Mouse (Mus musculus): ENCODE results near the gene Mrpl14.

Gene Mrpl14

GRCm38 (mm10) chr17:45686716-45687115, 594 bp downstream of the Mrpl14 start, which contains the start of gene Tmem63b:
TSS of gene Tmem63b (minus strand) at chr17:45686905.
- DNase-seq (ENCODE audit: low spot score in 2 of 2): no peak

DNA sequence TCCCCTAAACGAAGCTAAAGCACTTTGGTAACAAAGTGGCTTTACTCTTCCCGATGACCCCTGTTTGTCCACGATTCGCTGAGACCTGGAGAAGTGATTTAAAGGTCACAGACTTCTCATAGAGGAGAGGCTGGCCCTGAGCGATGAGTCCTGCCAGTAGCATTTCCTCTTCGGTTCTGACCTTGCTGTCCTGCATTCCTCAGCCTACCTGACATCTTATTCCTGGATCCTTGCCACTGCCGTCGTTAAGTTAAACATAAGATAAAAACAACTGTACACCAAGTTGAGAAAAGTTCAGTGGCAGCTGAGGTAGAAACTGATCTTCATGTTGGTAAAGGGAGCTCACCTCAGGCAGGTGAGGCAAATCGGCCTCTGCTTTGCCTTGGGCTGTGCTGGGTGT, 3.0 kb downstream of the Mrpl14 start:
- DNase-seq (ENCODE audit: low spot score in 2 of 2): no peak

DNA sequence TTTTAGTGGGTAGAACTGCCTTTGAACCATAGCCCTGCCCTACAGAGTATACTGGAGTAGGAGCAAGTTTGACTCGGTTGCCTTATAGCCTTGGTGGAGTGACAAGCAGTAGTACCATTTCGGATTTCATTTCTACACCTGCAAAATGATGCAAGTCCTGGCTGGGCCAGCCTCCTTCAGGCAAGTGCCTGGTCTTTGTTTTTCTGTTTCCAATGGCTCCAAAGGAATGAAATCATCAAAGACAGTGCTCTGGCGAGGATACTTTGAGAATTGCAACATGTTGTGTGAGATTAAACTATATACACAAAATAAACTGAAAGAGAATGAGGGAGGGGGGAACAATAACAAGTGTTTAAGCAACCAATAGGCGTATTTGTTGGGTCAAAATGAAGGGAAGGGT, 3.9 kb downstream of the Mrpl14 start:
- no peak for DNase-seq (ENCODE audit: low spot score in 2 of 2)

GRCm38 (mm10) chr17:45692159-45692558, 6.0 kb downstream of the Mrpl14 start:
- no peak for DNase-seq (ENCODE audit: low spot score in 2 of 2)

GRCm38 (mm10) chr17:45693812-45694565, 7.9 kb downstream of the Mrpl14 start:
- no peak for DNase-seq (ENCODE audit: low spot score in 2 of 2)

DNA sequence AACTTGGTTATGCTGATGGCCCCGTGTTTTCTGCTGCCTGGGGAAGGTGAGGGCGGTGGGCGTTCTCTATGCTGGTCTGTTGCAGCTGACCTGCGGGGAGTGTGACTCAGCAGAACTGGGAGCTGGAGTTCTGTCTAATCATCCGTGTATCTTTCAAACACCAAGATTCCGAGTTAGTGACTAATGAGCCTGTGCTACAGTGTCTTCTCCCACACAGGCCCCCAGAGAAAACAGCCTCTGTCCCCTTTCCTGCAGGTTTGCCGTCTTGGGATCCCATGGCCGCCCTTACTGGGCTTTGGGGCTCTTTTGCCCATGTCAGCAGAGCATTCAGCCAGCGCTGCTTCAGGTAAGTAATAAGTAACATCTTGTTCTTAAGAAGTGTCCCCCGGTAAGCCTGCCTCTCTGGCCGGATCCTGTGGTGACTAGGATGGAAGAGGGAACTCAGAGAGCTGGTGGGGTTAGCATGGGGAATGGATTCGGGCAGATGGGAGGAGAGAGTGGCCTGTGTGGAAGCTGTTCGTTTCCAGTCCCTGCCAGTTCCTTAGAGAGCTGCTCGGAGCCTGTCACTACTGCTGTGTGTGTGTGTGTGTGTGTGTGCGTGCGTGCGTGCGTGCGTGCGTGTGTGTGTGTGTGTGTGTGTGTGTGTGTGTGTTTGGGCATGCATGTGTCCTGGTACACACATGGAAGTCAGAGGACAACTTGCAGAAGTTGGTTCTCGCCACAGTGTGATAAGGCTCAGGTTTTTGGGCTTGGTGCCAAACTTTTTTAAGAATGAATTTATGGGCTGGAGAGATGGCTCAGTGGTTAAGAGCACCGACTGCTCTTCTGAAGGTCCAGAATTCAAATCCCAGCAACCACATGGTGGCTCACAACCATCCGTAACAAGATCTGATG, 9.4 kb downstream of the Mrpl14 start:
- no peak for DNase-seq (ENCODE audit: low spot score in 2 of 2)

GRCm38 (mm10) chr17:45696981-45697380, 10.9 kb downstream of the Mrpl14 start:
- no peak for DNase-seq (ENCODE audit: low spot score in 2 of 2)

GRCm38 (mm10) chr17:45698368-45698767, 12.2 kb downstream of the Mrpl14 start:
- DNase-seq (ENCODE audit: low spot score in 2 of 2): no peak

DNA sequence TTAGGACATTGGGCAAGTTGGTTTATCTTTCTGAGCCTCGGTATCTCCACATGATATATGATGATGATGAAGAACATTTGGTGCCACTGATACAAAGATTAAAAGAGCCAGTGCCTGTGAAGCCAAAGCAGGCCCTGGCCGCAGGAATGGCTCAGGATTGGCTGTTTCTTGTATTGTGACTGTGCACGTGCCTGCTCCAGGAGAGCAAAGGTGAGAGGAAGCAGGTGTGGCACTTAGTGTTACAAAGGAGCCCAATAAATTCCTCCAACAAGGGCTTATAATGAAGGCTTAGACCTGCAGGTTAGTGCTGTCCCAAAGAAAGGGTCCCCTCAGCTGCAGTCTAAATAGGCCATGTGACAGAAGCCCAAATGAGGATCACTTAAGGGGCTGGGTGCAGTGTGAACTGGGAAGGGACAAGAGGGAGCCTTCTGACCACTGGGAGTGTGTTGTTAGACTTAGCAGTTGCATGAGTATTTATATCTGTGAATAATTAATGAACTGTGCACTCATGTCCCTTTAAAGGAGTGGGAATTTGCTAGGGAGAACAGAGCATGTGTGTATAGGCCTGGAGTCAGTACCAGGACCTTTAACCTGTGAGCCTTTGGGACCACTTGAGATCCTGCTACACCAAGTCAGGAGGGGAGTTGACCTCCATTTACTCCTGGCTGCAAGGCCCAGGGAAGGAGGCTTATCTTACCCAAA, 13.1 kb downstream of the Mrpl14 start:
- DNase-seq (ENCODE audit: low spot score in 2 of 2): no peak

GRCm38 (mm10) chr17:45700496-45701235, 14.5 kb downstream of the Mrpl14 start:
- no peak for DNase-seq (ENCODE audit: low spot score in 2 of 2)

- no peak for DNase-seq (ENCODE audit: low spot score in 2 of 2)
Measured at GRCm38 (mm10) chr17:45701236-45701591, 15.1 kb downstream of the Mrpl14 start.

- DNase-seq (ENCODE audit: low spot score in 2 of 2): no peak
Measured at GRCm38 (mm10) chr17:45702254-45702653, 16.1 kb downstream of the Mrpl14 start.

DNA sequence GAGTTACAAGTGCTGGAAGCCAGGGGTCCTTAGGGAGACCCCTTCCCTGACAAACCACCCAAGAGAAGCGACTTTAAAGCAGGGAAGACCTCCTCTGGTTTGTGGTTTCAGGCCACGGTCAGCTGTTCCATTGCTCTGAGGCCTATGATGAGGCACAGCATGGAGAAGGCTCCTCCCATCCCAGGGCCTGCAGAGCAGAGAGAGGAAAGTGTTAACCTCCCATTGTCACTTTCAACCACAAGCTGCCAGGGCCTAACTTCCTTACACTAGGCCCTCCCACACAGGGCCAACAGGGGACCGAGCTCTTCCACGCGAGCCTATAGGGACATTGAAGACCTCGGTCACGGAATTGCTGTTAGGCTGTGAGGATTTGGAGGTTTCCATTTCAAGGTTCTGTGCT, 17.1 kb downstream of the Mrpl14 start:
- no peak for DNase-seq (ENCODE audit: low spot score in 2 of 2)

GRCm38 (mm10) chr17:45706796-45707195, 20.7 kb downstream of the Mrpl14 start:
- no peak for DNase-seq (ENCODE audit: low spot score in 2 of 2)

GRCm38 (mm10) chr17:45707376-45707775, 21.3 kb downstream of the Mrpl14 start:
- no peak for DNase-seq (ENCODE audit: low spot score in 2 of 2)

DNA sequence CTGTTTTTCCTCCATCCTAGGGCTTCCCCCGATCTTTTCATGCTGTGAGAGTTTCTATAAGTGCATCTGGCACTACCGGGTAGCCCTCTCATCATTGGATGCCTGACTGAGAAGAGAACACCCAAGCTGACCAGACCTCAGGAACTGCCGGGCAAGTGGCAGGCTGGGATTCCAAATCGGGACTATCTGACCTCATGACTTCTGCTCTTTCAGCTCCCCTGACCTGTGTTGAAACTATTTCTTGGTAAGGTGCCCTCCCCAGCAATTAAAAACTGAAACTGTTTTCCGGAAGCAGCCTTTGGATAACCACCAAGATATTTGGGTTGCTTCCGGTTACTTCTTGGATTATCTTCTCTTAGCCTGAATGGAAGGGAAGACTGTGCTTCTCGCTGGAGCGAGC, 22.1 kb downstream of the Mrpl14 start:
- DNase-seq (ENCODE audit: low spot score in 2 of 2): no peak

GRCm38 (mm10) chr17:45709829-45710228, 23.7 kb downstream of the Mrpl14 start:
- no peak for DNase-seq (ENCODE audit: low spot score in 2 of 2)

DNA sequence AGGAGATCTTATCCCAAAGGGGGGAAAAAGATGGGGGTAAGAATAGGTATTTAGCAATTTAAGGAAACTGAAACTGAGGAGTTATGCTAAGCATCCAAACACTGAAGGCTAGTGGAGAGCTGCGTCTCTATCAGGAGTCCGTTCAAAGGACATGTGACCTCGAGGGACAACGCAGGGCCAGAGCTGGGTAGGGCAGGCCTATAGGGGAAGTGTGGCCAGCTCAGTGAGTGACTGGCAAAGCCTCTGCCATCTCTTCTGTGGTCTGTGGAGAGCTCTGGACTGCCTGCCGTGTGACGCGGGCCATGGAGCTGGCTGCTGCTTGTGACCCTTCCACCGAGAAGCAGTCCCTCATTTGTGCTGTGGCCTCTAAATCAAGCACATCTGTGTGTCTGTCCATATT, 24.3 kb downstream of the Mrpl14 start:
- DNase-seq (ENCODE audit: low spot score in 2 of 2): no peak

DNA sequence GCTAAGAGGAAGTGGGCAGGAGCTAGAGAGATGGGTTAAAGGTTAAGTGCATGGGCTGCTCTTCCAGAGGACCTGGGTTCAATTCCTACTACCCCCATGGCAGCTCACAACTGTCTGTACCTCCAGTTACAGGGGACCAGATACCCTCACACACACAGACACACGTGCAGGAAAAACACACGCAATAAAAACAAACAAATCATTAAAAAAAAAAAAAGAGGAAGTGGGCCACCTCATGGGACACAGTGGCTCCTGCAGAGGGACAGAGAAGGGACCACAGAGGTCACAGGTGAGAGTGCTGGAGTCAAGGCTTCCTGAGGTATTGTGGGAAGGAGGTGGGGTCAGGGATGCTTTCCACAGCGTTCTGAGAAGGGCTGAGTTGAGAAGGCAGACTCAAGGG, 25.4 kb downstream of the Mrpl14 start:
- DNase-seq (ENCODE audit: low spot score in 2 of 2): no peak

GRCm38 (mm10) chr17:45718323-45718722, 32.2 kb downstream of the Mrpl14 start:
- DNase-seq (ENCODE audit: low spot score in 2 of 2): peak; percentile 83 to 87

GRCm38 (mm10) chr17:45723732-45724573, 37.8 kb downstream of the Mrpl14 start:
- peak; percentile 83 to 90 for DNase-seq (ENCODE audit: low spot score in 2 of 2)

All from right cerebral cortex, postnatal 10 days (tissue).